Mouse (Mus musculus) mesoderm, embryonic 11.5 days (tissue): Measurements from ENCODE around the gene Metrn.

Experiments
- DNase-seq: peaks from one replicate; pipeline ENCODE4 v3.0.0-alpha.2; 2012; ENCODE audit warnings: low read depth, low spot score

Metrn gene

GRCm38 (mm10) chr17:25831451-25832281, 34.7 kb upstream of the Metrn start:
- no peak for DNase-seq

- DNase-seq, result no peak
These were observed 34.0 kb upstream of the Metrn start for GRCm38 (mm10) chr17:25830806-25831431.

GRCm38 (mm10) chr17:25830200-25830753, 33.3 kb upstream of the Metrn start:
- DNase-seq, result no peak

- DNase-seq, result no peak
These were observed 32.7 kb upstream of the Metrn start for GRCm38 (mm10) chr17:25829558-25830017.

DNA sequence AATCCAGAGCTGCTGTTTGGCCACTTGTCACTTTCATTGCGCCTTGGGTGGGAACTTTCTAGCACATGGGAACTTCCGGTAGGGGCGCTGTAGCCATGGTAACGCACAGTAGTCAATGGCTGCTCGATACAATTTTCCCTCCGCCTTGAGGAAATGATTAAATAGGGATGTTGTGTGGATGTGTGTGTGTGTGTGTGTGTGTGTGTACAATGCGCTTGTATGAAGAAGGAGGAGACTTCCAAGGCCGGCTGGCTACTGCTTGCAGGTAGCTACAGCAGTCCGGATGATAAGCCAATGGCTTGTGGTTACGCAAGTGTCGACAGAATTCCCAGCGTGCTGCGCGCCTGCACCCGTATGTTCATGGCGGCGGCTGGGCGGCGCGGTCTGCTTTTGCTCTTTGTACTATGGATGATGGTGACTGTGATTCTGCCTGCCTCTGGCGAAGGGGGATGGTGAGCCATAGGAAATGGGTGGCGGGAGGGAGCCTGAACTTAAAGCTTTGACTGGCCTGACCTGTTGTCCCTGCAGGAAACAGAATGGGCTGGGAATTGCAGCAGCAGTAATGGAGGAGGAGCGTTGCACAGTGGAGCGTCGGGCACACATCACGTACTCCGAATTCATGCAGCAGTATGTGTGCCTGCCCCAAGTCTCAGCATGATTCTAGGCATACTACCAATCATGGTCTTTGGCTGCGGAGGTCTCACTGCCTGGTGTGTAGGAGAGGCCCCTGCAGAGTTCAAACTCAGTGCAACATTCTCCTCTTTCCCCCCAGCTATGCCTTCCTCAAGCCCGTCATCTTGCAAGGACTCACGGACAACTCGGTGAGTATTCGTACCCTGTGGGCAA, 32.0 kb upstream of the Metrn start, which contains the start of gene Jmjd8:
Jmjd8 (plus strand) TSS at position 156 of the 846 bp plus-strand sequence.
- DNase-seq, result peak; percentile 82

- no peak for DNase-seq
These were observed 31.3 kb upstream of the Metrn start for GRCm38 (mm10) chr17:25828223-25828594.

- no peak for DNase-seq
These were observed 30.7 kb upstream of the Metrn start for GRCm38 (mm10) chr17:25827546-25828222.

DNA sequence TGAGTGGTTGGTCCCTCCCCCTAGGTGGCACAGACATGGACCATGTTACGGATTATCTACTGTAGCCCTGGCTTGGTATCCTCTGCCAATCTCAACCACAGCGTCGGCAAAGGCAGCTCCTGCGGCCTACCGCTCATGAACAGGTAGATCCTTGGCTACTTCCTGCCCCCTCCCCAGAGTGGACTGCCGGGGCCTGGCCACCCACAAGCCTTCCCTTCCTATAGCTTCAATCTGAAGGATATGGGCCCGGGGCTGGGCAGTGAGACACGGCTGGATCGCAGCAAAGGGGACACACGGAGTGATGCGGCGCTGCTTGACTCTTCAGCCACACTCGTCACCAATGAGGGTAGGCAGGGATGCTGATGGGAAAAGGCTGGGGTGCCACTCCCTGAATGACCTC, 30.1 kb upstream of the Metrn start:
- no peak for DNase-seq

GRCm38 (mm10) chr17:25825984-25826570, 29.1 kb upstream of the Metrn start:
- DNase-seq, result no peak

- DNase-seq, result no peak
These were observed 28.4 kb upstream of the Metrn start for GRCm38 (mm10) chr17:25825311-25825710.

GRCm38 (mm10) chr17:25824362-25825142, 27.6 kb upstream of the Metrn start:
- DNase-seq, result no peak

- DNase-seq, result peak; percentile 87
These were observed 26.5 kb upstream of the Metrn start, which contains the start of gene Wdr24 for GRCm38 (mm10) chr17:25823452-25823851. Gene Wdr24 (plus strand): TSS chr17:25823627.

- no peak for DNase-seq
These were observed 22.2 kb upstream of the Metrn start for GRCm38 (mm10) chr17:25818851-25819780.

- DNase-seq, result no peak
These were observed 20.7 kb upstream of the Metrn start for GRCm38 (mm10) chr17:25817662-25818061.

GRCm38 (mm10) chr17:25813471-25813870, 16.5 kb upstream of the Metrn start:
- peak; percentile 94 for DNase-seq

DNA sequence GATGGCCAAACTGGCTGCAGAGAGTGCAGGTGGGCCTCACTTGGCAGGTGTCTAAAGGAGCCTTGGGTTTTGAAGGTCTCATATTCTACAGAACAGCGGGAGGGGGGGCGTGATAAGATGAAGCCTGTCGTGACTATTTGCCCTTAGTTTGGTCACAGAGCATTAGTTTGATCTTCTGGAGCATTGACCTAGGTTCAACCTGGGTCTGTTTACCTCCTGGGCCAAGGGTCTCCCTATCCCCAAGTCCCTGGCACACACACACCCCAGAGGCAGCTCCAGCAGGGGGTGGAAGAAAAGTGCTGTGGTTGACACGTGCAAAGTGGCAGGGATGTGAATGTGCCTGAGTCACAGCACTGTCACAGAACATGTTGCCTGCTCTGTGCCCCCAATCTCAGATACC, 14.0 kb upstream of the Metrn start:
- no peak for DNase-seq

DNA sequence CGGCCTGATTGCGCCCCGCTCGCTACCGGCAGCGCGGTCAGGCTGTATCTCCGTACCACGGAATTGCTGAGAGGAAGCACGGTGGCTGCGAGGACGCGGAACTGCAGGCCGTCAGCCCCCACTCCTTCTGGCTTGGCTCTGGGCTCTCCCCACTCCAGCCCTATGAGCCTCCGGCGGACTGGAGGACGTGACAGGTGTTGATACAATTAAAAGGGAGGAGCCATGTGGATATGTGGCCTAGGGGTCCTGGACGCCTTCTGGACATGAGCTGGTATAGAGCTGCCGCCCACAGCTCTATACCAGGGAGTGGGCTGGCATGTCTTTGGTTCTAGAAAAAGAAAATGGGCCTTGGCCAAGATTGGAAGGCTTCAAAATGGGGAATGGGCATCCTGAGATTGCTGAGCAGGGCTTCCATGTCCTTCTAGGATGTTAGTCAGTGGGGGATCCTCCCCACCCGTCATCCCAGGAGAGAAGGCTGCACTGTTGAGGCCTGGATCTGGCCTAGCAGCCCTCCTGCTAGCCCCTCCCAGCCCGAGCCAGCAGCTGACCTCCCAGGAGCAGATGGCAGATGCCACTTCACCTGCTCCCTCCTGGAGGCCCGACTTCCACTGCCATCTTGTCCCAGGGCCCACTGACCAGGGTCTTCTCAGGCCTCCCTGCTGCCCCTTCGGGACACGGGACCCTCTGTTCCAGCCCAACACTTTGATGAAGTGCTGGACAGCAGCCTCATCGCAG, 12.8 kb upstream of the Metrn start:
- DNase-seq, result peak; percentile 41
